ENCODE assay signal across 7 mouse cellular contexts in genomic region chr5:93133445-93134244, GRCm38 (mm10). TPM values are rescaled to one million over a fixed set of nuclear protein-coding genes. Genes with fewer than 3 reads are reported as not detected.
A peak's percentile ranks its signal among the peaks of the same experiment; 100 is the strongest.
DNase-seq lines count a peak whose midpoint lies in the region; ATAC-seq lines count a peak whose summit lies in the region.

No protein-coding gene starts in this region.

- H3K4me3 ChIP-seq in liver, embryonic 12.5 days: no peak overlapping the region
- no peak overlapping the region for H3K4me3 ChIP-seq in liver, embryonic 11.5 days (ENCODE audit: low read depth, low read length)
- no peak overlapping the region for H3K4me3 ChIP-seq in hindbrain, embryonic 12.5 days

- ATAC-seq in liver, embryonic 12.5 days: no peak
- ATAC-seq in liver, embryonic 11.5 days (replicated peaks; ENCODE audit: low FRiP score): no peak
- peak; percentile 36; the same call in 1 of the 2 replicates for ATAC-seq in hindbrain, embryonic 12.5 days (ENCODE audit: low FRiP score)
- peak; percentile 33 for ATAC-seq in megakaryocyte, adult 5-6 weeks (ENCODE audit: poor library complexity, severe bottlenecking)

- no peaks in the 10 kb centered on the region for H3K27me3 ChIP-seq in liver, embryonic 12.5 days (replicated peaks)
- H3K27me3 ChIP-seq in liver, embryonic 11.5 days (replicated peaks; ENCODE audit: control insufficient read depth, insufficient read depth, low read length): no peaks in the 10 kb centered on the region
- no peaks in the 10 kb centered on the region for H3K27me3 ChIP-seq in hindbrain, embryonic 12.5 days

- H3K4me2 ChIP-seq in liver, embryonic 12.5 days: 0 out of 2 replicates have a peak overlapping the region, but pooled peaks have one; percentile 27
- no peak overlapping the region for H3K4me2 ChIP-seq in liver, embryonic 11.5 days
- H3K4me2 ChIP-seq in hindbrain, embryonic 12.5 days (replicated peaks): peak overlapping the region; percentile 15

- H3K9ac ChIP-seq in liver, embryonic 12.5 days: no peak overlapping the region
- no peak overlapping the region for H3K9ac ChIP-seq in liver, embryonic 11.5 days (ENCODE audit: low read depth, low read length)
- no peak overlapping the region for H3K9ac ChIP-seq in hindbrain, embryonic 12.5 days

- peaks cover 63% of the 10 kb centered on the region for H3K4me1 ChIP-seq in liver, embryonic 12.5 days
- H3K4me1 ChIP-seq in liver, embryonic 11.5 days (replicated peaks; ENCODE audit: control insufficient read depth, insufficient read depth, low read length): peaks cover 40% of the 10 kb centered on the region
- H3K4me1 ChIP-seq in hindbrain, embryonic 12.5 days: peaks cover 68% of the 10 kb centered on the region

- 35% methylated on average over 10 of the region's 10 CpGs for WGBS in liver, embryonic 12.5 days (ENCODE audit: insufficient replicate concordance)
- WGBS in liver, embryonic 11.5 days: 45% methylated on average over 10 of the region's 10 CpGs
- 23% methylated on average over 10 of the region's 10 CpGs for WGBS in hindbrain, embryonic 12.5 days

- DNase-seq in liver, embryonic 11.5 days (ENCODE audit: low spot score): no peak
- peak; percentile 58 for DNase-seq in embryo, embryonic 10.5 days (ENCODE audit: low spot score)
- DNase-seq in spleen, postnatal 4 days (ENCODE audit: low spot score in 2 of 2): no peak
- DNase-seq in ovary, postnatal 36 days (ENCODE audit: low spot score): no peak

- H3K36me3 ChIP-seq in liver, embryonic 12.5 days: peaks cover 16% of the 10 kb centered on the region
- no peaks in the 10 kb centered on the region for H3K36me3 ChIP-seq in liver, embryonic 11.5 days (ENCODE audit: control insufficient read depth, insufficient read depth, low read length)
- H3K36me3 ChIP-seq in hindbrain, embryonic 12.5 days: no peaks in the 10 kb centered on the region

- peaks cover 8% of the 10 kb centered on the region for H3K9me3 ChIP-seq in liver, embryonic 12.5 days (replicated peaks)
- H3K9me3 ChIP-seq in liver, embryonic 11.5 days (ENCODE audit: control insufficient read depth, low read length): no peaks in the 10 kb centered on the region
- H3K9me3 ChIP-seq in hindbrain, embryonic 12.5 days (replicated peaks): no peaks in the 10 kb centered on the region

- 0 out of 2 replicates have a peak overlapping the region, but pooled peaks have one; percentile 6 for H3K27ac ChIP-seq in liver, embryonic 12.5 days
- no peak overlapping the region; the same call in 1 of the 2 replicates for H3K27ac ChIP-seq in liver, embryonic 11.5 days (ENCODE audit: low read depth, low read length)
- peak overlapping the region; percentile 62 for H3K27ac ChIP-seq in hindbrain, embryonic 12.5 days

RNA-seq across cellular contexts. Expression of gene Sept11, which starts 40.4 kb away (rescaled TPM):
- polyA plus RNA-seq in liver, embryonic 12.5 days (2016; fragmentation: Nextera tagmentation; extraction: Ambion mirVana): 57.6 and 59.0 TPM in 2 replicates
- polyA plus RNA-seq in liver, embryonic 11.5 days (2014; fragmentation: Nextera tagmentation; extraction: Ambion mirVana): 89.0 and 95.1 TPM in 2 replicates
- polyA plus RNA-seq in hindbrain, embryonic 12.5 days (2016; fragmentation: Nextera tagmentation; extraction: Ambion mirVana): 261 and 286 TPM in 2 replicates
- 70.4 and 82.5 TPM in 2 replicates for total RNA-seq in megakaryocyte, adult 5-6 weeks (2015)
- total RNA-seq in megakaryocyte, adult 5-6 weeks (2017): 83.3 and 87.4 TPM in 2 replicates

Comparison
In these comparisons a context has a peak if more than half of its experiments do, and no peak if none do; other contexts are left out.
1. ATAC-seq: peak in hindbrain, embryonic 12.5 days (single experiment) and megakaryocyte, adult 5-6 weeks (single experiment); none in liver, embryonic 12.5 days (single experiment) and liver, embryonic 11.5 days (single experiment).